Mouse (Mus musculus): ENCODE data around the gene Gpsm3.

Gene Gpsm3

DNA sequence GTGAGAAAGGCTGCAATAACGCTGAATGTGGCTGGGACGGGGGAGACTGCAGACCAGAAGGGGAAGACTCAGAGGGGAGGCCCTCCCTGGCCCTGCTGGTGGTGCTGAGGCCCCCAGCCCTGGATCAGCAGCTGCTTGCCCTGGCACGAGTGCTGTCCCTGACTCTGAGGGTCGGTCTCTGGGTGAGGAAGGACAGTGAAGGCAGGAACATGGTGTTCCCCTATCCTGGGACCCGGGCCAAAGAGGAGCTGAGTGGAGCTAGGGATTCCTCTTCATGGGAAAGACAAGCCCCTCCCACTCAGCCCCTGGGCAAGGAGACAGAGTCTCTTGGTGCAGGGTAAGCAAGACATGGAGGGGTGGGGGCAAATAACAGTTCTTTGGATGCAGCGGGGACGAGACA is 6.2 kb upstream of the Gpsm3 start:
- DNase-seq (ENCODE audit: low spot score): no peak

DNA sequence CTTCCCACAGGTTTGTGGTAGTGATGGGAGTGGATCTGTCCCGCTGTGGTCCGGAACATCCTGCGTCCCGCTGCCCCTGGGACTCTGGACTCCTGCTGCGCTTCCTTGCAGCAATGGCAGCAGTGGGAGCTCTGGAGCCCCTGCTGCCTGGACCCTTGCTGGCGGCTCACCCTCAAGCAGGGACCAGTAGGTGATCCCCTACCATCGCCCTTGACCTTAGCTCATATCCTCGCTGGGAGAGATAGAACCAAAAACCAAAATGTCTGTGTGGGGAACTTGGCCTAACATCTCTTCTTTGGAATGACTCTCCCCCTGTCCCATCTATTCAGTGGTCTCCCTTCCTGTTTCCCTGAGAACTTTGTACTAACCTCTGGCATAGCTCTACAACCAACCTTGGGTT is 5.8 kb upstream of the Gpsm3 start:
- no peak for DNase-seq (ENCODE audit: low spot score)

GRCm38 (mm10) chr17:34585121-34585520 is 4.5 kb upstream of the Gpsm3 start:
- DNase-seq (ENCODE audit: low spot score): no peak

- DNase-seq (ENCODE audit: low spot score): no peak
These were observed 3.5 kb upstream of the Gpsm3 start for GRCm38 (mm10) chr17:34585877-34586771.

DNA sequence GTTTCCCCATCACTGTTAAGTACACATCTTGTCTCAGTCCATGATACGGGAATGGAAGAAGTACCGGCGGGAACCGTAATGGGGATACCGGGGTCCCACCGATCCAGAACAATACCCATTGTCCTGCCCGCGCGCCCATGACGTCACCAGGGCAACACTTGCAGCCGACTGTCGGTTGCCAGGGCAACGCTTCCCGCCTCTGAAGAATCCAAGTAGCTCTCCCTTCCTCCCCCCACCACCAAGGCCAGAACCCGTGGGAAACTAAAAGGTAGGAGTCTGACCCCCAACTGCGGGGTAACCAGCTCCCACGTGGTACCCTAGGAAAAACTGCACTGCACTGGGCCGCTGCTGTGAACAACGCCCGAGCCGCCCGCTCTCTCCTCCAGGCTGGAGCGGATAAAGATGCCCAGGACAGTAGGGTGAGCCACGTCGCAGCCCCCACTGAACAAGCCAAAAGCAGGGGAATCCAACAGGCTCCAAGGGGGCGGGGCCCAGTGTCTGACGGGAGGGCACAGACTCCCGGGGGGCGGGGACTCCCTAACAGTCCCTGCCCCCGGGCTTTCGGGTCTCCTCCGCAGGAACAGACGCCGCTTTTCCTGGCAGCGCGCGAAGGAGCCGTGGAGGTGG is 2.7 kb upstream of the Gpsm3 start:
- DNase-seq (ENCODE audit: low spot score): peak; percentile 92

DNA sequence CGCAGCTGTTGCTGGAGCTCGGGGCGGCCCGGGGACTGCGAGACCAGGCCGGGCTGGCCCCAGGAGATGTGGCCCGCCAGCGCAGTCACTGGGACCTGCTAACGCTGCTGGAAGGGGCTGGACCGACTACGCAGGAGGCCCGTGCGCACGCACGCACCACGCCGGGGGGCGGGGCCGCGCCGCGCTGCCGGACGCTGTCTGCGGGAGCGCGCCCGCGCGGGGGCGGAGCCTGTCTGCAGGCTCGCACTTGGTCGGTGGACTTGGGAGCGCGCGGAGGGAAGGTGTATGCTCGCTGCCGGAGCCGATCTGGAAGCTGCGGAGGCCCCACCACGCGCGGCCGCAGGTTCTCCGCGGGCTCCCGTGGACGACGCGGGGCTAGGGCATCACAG is 2.2 kb upstream of the Gpsm3 start:
- peak; percentile 95 for DNase-seq (ENCODE audit: low spot score)

GRCm38 (mm10) chr17:34587814-34588213 is 1.8 kb upstream of the Gpsm3 start:
- no peak for DNase-seq (ENCODE audit: low spot score)

DNA sequence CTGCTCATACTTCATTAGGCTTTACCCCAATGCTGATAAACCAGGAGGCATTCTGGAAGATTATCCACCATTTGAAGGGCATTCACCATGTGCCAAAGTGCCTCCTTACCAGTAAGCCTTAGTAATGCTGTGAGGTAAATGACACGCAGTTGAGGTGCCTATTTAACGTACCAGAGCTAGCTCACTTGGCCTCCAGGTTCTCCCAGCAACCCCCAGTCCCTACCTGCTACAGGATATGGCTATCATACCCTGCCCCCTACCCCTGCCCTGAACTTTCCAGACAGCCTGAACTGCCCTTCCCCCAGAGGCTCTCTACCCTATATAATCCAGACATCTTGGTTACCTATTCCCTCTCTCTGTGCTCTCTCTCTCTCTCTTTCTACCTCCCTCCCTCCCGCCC is 839 bp upstream of the Gpsm3 start:
- DNase-seq (ENCODE audit: low spot score): no peak

DNA sequence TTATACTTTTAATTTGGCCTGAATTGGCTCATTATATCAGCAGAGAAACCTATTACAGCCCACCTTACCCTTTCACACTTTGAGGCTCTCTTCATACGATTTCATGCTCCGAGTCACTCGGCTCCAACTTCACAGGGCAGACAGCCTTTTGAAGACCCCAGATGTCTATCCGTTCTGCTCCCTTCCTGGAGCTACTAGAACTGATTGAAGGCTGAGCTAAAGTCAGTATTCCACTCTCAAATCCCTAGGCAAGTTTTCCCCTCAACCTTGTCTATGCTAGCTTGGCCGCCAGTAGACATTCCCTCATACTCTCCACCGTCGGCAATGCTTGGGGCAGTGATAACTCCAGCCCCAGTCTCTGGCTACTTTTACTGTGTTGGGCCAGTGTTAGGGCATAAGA is 400 bp upstream of the Gpsm3 start:
- DNase-seq (ENCODE audit: low spot score): no peak

DNA sequence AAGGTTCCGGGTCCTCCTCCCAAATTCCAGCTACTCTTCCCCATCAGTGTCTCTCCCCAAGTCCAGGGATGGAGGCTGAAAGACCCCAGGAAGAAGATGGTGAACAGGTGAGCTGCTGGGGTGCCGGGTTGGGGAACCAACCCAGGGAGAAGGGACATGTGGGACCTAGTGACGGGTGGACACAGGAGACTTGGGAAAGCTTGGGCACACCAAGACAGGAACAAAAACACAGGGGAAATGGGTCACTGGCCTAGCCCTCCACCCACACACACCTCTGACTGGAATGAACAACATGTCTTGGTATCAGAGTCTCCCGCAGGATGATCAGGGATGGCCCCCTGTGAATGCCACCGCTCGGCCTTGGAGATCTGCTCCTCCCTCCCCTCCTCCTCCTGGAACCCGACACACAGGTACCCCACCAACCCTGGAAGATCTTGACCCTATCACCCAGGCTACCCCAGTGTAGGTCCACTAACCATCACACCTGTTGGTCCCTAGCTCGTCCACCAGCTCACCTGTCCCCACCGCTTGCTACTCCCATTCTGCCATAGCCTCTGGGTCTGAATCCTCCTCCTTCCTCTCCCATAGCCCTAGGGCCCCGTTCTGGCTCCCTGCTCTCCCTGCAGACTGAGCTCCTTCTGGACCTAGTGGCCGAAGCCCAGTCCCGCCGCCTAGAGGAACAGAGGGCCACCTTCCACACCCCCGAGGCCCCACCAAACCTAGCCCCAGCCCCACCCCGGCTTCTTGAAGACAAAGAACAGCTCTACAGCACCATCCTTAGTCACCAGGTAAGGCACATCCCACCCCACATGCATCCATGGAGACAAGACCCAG is 765 bp downstream of the Gpsm3 start:
- peak; percentile 45 for DNase-seq (ENCODE audit: low spot score)

GRCm38 (mm10) chr17:34591029-34591993 is 1.7 kb downstream of the Gpsm3 start, which contains the start of gene Pbx2:
Gene Pbx2 (plus strand): TSS chr17:34591266.
- peak; percentile 63 for DNase-seq (ENCODE audit: low spot score)

GRCm38 (mm10) chr17:34591994-34592375 is 2.4 kb downstream of the Gpsm3 start:
- peak; percentile 90 for DNase-seq (ENCODE audit: low spot score)

- DNase-seq (ENCODE audit: low spot score): peak; percentile 60
These were observed 3.3 kb downstream of the Gpsm3 start for GRCm38 (mm10) chr17:34592581-34593549.

- DNase-seq (ENCODE audit: low spot score): peak; percentile 83
These were observed 4.3 kb downstream of the Gpsm3 start for GRCm38 (mm10) chr17:34593752-34594525.

DNA sequence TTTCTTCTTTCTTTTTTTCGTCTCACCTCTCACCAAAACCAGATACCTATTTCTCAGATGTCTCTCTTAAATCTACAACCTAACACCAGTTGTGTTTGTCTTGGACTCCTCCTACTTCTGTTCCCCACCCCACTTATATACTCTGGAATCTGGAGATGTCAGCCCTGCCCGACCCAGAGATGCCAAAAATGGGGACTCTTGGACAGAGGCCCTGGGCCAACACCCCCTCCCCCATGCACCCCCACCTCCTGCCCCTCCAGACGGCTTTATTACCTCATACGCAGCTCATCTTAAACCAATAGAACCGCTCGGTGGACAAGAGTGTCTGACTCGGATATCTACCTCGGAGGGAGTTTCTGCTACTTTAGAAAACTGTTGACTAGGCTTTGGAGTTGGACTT is 6.5 kb downstream of the Gpsm3 start:
- no peak for DNase-seq (ENCODE audit: low spot score)

DNA sequence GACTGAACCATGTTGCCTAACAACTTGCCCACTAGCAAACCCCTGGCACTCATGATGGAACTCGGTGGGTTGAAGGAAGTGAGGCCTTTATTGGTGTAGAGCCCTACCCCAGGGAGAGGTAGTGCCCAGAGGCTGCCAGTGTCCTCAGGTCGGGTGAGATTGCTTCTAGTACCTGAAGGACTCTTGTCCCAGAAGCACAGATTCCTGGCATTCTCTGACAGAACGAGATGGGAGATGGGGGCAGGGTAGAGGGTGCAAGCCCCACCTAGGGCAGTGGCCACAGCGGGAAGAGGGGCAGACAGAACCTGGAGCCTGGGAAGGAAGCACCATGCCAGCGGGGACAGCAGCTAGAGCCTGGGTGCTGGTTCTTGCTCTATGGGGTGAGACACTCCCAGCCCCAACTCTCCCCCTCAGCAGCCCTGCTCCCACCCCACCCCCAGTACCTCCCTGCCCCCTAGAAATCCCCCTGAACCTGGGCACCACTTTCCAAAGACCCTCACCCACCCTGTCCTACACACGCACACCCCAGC is 8.0 kb downstream of the Gpsm3 start, which contains the start of gene Ager:
Ager (plus strand) TSS at position 297 of the 530 bp plus-strand sequence.
- no peak for DNase-seq (ENCODE audit: low spot score)

- DNase-seq (ENCODE audit: low spot score): no peak
These were observed 10.3 kb downstream of the Gpsm3 start for GRCm38 (mm10) chr17:34599891-34600290.

DNA sequence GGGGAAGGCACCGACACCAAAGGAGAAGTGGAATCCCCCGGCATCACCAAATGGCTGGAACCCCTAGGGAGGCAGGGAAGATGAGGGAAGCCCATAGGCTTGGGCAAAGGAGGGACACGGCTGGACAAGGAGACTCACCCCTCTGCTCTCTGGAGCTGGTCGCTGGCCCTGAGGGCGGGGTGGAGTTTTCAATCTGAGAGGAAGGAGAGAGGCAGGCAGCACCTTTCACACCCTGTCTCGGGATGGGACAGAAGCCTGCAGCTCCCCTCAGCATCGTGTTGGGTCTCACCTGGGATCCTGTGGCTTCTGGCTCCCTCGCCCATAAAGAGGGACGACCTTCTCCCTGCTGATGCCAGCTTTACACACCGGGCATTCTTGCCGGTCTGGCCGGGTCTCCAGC is 12.2 kb downstream of the Gpsm3 start:
- no peak for DNase-seq (ENCODE audit: low spot score)

Data from MN1 (cell line).